Mouse (Mus musculus) lung, adult 2 months (tissue): ENCODE data around the gene Comp.

Source experiments
- CTCF ChIP-seq: fragments of 200-500 bp; IDR thresholded peaks from 2 replicates; pipeline ENCODE4 v1.5.1; 2011; ENCODE audit warnings: mild to moderate bottlenecking, low read length, control low read depth; ENCODE audit not compliant: insufficient read depth
- POLR2A ChIP-seq: fragments of 200-500 bp; IDR thresholded peaks from 2 replicates; pipeline ENCODE4 v1.6.1; 2011; ENCODE audit warnings: low read depth, mild to moderate bottlenecking, control low read depth, low read length, borderline replicate concordance; ENCODE audit errors: extremely low read depth

GRCm38 (mm10) chr8:70330741-70331364, 42.5 kb upstream of the Comp start:
- TF ChIP-seq CTCF (no peak), POLR2A (no peak)
